Mouse (Mus musculus): ENCODE data around the gene Zfp579.

DNA sequence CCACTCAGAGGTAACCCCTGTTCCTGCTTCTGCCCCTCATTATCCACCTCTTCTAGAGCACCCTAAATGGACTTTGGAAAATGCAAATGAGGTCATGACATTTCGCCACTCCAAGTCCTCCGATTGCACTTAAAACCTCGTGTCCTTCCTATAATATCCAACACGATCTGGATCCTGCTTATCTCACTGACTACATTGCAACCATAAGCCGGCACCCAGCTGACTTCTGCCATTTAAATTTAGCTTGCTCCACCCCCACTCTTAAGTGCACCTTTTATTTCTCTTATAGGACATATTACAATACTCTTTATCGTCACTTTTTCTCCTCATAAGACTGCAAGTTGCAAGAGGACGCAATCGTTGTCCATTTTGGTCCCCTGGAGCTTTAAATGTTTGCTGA is 41.5 kb upstream of the Zfp579 start:
- TF ChIP-seq CTCF (IDR thresholded peaks at IDR 0.05; ENCODE audit: low read depth) = no peak
- no peak for TF ChIP-seq EP300 (optimal IDR thresholded peaks at IDR 0.05)
